Mouse (Mus musculus): ENCODE data around the gene Sh3bp1. TPM values are rescaled to one million over a fixed set of nuclear protein-coding genes. Genes with fewer than 3 reads are reported as not detected.

Sh3bp1 gene
- total RNA-seq (2021) = 1 to 10 TPM; 3.5 to 7.1 TPM
- long read RNA-seq, experiment 1, partial matches to known transcripts = 0 of 4 reads
- long read RNA-seq, experiment 1, other reads (novel, unspliced or antisense) = 0 of 4 reads
- long read RNA-seq, experiment 2, partial matches to known transcripts = 0 of 1 reads
- long read RNA-seq, experiment 2, other reads (novel, unspliced or antisense) = 0 of 1 reads

DNA sequence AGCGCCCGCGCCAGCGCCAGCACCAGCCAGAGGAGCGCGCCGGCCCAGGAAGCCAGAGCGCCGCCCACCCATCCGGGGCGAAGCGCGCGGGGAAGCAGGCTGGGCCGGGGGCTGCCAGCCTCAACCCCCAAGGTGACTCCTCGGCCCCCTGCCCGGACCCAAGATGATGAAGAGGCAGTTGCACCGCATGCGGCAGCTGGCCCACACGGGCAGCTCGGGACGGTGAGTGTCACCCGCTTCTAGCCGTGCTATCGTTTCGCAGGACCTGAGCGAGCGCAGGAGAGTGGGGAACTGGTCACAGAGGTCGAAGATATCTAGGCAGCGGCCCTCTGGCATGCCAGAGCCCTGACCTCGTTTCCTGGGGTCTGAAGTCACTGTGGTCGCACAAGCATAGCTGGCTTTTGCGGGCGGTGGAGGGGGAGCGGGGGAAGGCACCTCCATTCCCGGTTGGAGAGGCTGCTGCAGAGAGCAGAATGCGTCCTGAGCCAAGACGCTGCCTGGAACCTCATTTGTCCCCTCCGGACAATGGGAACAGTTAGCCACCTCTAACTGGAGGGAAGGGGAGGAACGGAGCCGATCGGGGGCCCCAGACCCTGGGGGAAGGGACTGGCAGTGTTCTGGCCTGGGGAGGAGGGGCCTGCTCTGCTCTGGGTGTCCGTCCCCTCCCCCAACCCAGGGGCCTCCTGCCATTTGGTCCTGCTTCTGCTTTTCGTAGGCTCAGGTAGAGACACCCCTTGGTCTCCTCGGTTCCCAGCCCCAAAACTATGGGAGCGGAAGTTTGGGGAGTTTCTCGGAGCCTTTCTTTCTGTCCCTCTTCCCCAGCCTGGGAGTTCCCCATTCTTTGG lies at the start of gene Sh3bp1:
Gene Sh3bp1 (plus strand): TSS at position 29 of the 845 bp plus-strand sequence.
- DNase-seq = peak; percentile 72 to 73

- peak in 1 of 2 experiments; percentile 13 for DNase-seq
Measured at GRCm38 (mm10) chr15:78850059-78850824, 49.3 kb upstream of the Sh3bp1 start.

GRCm38 (mm10) chr15:78850944-78851343 lies 48.6 kb upstream of the Sh3bp1 start:
- DNase-seq = no peak

- peak; percentile 93 to 96 for DNase-seq
Measured at GRCm38 (mm10) chr15:78851505-78852153, 47.9 kb upstream of the Sh3bp1 start.

- no peak for DNase-seq
Measured at GRCm38 (mm10) chr15:78855303-78855965, 44.1 kb upstream of the Sh3bp1 start, which contains the start of gene Lgals2. Lgals2 (minus strand) TSS chr15:78855529.

DNA sequence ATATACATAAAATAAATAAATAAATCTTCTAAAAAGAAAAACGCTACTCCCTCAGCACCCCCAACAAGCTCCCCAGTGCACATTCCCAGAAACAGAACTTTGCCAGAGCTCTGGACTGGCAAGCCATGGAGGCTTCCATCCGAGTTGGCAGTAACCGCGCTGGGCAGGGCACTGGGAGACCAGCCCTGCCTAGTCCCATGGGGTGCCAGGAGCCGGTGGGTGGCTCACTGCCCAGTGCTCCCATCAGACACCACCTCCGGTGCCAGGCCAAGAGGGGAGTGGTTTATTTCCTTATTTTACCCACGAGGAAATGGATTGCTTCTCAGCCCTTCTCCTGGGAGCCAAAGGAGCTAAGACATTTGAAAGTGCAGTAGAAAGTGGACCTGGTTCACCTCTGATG lies 42.6 kb upstream of the Sh3bp1 start:
- DNase-seq = peak; percentile 65 to 80

GRCm38 (mm10) chr15:78859311-78859710 lies 40.3 kb upstream of the Sh3bp1 start:
- DNase-seq = no peak

DNA sequence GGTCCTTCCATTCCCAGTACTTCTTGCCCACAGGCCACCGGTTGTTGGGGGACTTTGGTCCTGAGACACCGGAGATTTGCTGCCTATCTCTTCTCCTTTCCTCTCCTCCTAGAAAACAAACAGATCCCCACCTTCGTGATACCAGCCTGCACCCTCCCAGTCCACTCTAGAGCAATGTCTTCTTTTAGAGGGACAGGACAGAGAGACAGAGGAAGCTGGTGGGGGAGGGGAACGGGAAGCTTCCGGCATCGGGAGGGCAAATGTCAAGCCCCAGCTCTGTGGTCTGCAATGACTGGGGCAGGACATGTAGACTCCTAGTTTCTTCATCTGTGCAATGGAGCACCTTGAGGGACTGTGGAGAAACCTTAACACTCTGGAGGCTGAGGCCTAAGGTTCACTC lies 39.9 kb upstream of the Sh3bp1 start:
- no peak for DNase-seq

GRCm38 (mm10) chr15:78862280-78862679 lies 37.3 kb upstream of the Sh3bp1 start:
- DNase-seq = no peak

GRCm38 (mm10) chr15:78863154-78863553 lies 36.4 kb upstream of the Sh3bp1 start:
- DNase-seq = no peak

GRCm38 (mm10) chr15:78863852-78864253 lies 35.7 kb upstream of the Sh3bp1 start:
- no peak for DNase-seq

DNA sequence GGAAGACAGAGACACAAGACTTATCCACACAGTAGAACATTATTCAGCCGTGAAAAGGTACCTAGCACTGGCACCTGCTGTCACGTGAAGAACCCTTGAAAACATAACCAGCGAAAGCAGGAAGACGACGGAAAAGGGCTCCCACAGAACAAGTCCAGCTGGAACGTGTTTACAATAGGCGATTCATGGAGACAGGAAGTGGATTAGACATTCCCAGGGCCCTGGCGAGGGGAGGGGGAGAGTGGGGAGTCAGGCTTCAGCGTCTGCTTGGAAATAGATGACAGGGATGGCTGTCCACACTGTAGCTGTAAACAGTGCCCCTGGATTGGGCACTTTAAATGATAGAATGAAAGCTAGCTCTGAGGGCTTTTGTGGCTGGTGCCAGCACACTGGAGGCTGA lies 31.2 kb upstream of the Sh3bp1 start:
- DNase-seq = peak; percentile 55 to 62

- DNase-seq = no peak
Measured at GRCm38 (mm10) chr15:78868826-78869233, 30.7 kb upstream of the Sh3bp1 start.

DNA sequence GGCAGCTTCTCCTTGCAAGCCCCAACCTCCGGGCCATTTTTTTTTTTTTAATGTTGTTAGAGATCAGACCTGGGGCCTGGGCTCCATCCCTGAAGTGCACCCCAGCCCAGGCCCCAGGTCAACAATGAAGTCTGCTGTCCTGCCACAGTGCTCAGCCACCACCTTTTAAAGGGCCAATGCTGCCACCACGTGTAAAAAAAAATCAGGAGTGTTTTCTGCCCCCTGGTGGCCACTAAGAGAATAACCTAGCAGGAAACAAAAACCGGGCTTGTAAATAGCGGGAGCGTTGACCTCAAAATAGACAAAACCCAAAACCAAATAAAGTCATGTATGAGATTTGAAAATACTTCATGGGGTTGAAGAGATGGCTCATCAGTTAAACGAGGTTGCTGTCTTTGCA lies 29.8 kb upstream of the Sh3bp1 start:
- DNase-seq = peak; percentile 59 to 71

- no peak for DNase-seq
Measured at GRCm38 (mm10) chr15:78872021-78872608, 27.5 kb upstream of the Sh3bp1 start.

- DNase-seq = no peak
Measured at GRCm38 (mm10) chr15:78873803-78874435, 25.6 kb upstream of the Sh3bp1 start.

DNA sequence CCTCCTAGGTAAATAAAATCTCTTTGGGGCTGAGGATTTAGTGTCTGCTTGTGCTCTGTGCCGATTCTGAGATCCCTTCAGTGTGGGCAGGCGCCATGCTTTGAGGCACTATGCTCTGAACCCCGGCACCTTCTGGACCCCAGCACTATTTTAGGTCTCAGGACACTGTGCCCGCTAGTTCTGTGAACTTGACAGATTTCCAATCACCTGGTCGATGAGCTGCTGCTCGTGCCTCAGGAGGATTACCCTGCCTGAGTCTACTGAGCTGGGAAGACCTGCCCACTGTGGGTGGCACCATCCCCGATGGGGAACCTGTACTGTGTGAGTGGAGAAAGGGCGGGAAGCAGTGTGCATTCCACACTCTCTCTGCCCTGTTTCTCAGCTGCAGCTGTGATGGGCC lies 24.6 kb upstream of the Sh3bp1 start:
- DNase-seq = no peak

GRCm38 (mm10) chr15:78875537-78875936 lies 24.0 kb upstream of the Sh3bp1 start:
- DNase-seq = no peak

- DNase-seq = peak; percentile 76 to 82
Measured at GRCm38 (mm10) chr15:78876258-78876696, 23.3 kb upstream of the Sh3bp1 start.

DNA sequence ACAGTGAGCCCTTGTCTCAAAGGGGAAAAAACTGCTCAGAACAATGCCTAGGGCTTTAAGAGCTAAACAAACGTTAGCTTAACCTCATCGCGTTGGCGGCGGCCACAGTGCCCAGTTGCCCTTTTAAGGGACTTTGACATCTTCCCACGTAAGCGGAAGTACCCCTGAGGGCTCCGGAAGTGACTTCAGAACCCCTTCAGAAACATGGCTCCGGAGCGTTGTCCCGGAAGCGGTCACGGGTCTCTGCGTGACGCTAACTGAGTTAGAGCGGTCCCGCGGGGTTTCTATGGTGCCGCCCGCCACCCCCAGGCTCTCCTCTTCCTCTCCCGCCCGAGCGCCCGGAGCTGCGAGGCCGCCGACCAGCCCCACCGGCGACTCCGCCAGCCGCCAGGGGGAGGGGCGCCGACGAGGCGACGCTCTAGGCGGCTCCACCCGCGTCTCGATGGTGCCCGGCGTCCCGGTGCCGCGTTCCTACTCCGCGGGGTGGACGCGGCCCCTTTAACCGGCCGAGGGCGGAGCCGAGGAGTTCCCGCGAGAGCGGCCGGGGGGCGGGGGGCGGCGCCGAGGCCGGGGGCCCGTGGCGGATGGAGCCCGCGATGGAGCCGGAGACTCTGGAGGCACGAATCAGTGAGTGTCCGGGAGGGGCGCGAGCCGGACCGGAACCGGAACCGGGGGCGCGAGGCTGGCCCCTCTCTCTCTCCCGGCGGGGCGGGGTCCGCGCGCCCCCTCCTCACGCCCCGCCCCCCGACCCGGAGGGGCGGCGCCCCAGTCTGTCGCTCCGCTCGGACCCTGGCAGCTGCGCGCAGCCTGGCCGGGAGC lies 22.4 kb upstream of the Sh3bp1 start, which contains the start of gene Gga1:
Gene Gga1 (plus strand): TSS at position 200 of the 819 bp plus-strand sequence.
- DNase-seq = peak; percentile 96 to 97

Measured in heart, adult 18-20 months (tissue).